Mouse (Mus musculus) heart, embryonic 12.5 days (tissue): Measurements from ENCODE around the gene Cxcl3. TPM values are rescaled to one million over a fixed set of nuclear protein-coding genes. Genes with fewer than 3 reads are reported as not detected.

Experiments
- microRNA-seq: library from miRNA; unstranded; fragments of <30 nt; microRNA quantifications from one replicate; pipeline ENCODE4, GENCODE M21; 2017
- polyA plus RNA-seq: library from polyadenylated mRNA; unstranded; fragments of >200 nt; fragmentation: Nextera tagmentation; extraction: Ambion mirVana; gene quantifications from 2 replicates; pipeline ENCODE4 v1.2.1, GENCODE M21; 2016

Gene Cxcl3
- polyA plus RNA-seq, 1 experiment from 2014 or later = not detected

Small RNA genes within 50 kb of the gene (microRNA-seq; reads per million reads assigned to microRNA genes)
- gene Gm24322 = not detected

Other genes starting within 250 kb of the Cxcl3 start
- gene 5830473C10Rik, start 225.0 kb upstream of the Cxcl3 start, polyA plus RNA-seq = not detected in 2 replicates
- 0.35 and 0.52 TPM in 2 replicates for gene Rassf6, start 145.4 kb upstream of the Cxcl3 start, polyA plus RNA-seq
- gene Cxcl5, start 26.7 kb upstream of the Cxcl3 start, polyA plus RNA-seq = not detected in 2 replicates
- gene Ppbp, start 17.6 kb upstream of the Cxcl3 start, polyA plus RNA-seq = 13.4 and 20.7 TPM in 2 replicates
- gene Pf4, start 13.7 kb upstream of the Cxcl3 start, polyA plus RNA-seq = 75.1 and 90.7 TPM in 2 replicates
- gene Cxcl15, start 8.4 kb downstream of the Cxcl3 start, polyA plus RNA-seq = not detected in 2 replicates
- gene Cxcl1, start 105.1 kb downstream of the Cxcl3 start, polyA plus RNA-seq = 0.15 TPM in 1 of 2 replicates, not detected in the other
- not detected in 2 replicates for gene Cxcl2, start 117.8 kb downstream of the Cxcl3 start, polyA plus RNA-seq
- gene Mthfd2l, start 145.0 kb downstream of the Cxcl3 start, polyA plus RNA-seq = 35.1 and 38.0 TPM in 2 replicates
- gene Epgn, start 241.4 kb downstream of the Cxcl3 start, polyA plus RNA-seq = 0.21 TPM in 1 of 2 replicates, not detected in the other